Mouse (Mus musculus): ENCODE results near the gene Arl14. TPM values are rescaled to one million over a fixed set of nuclear protein-coding genes. Genes with fewer than 3 reads are reported as not detected.

The Arl14 gene
- polyA plus RNA-seq (2016; fragmentation: Nextera tagmentation; extraction: Ambion mirVana): not detected in 2 replicates

DNA sequence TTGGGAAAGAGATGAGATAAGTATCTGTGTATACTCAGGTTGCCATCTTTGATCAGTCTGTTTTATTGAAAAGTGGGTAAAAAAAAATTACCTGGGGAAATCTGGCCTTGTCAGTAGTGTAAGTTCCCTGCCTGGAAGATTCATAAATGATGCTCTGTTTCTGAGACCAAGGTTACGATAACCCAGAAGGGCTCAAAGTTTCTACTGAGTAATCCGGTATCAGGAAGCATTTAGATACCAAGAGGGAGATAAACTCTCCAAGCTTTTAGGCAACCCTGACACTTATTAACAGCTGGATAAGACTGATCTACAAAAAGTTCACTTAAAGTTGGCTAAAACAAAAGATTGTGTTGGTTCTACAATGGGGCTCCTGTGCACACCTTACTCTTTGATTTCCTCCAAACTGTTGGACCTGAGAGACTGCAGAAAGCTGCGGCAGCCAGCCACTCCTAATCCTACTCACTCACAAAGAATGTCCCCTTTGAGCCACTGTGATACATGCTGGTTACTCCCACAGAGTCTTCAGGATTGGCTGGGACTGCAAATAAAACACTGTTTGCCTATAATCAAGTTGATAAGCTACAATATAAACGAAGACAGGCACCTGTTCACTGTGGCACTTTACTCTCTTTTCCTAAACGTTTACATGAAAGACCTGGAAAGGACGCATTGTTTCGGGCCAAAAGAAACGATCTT is at the start of gene Arl14:
Gene Arl14, plus strand, starts transcription at position 614 of the 696 bp plus-strand sequence.
- no peaks in the 10 kb centered on the region; the same call in 1 of the 2 replicates for H3K9me3 ChIP-seq (replicated peaks)
- no peak within 1 kb of the TSS for H3K27ac ChIP-seq
- no peaks in the 10 kb centered on the region for H3K27me3 ChIP-seq (replicated peaks)
- H3K4me1 ChIP-seq: no peaks in the 10 kb centered on the region
- H3K4me2 ChIP-seq: no peak within 1 kb of the TSS
- no peak within 1 kb of the TSS for H3K4me3 ChIP-seq
- no peak for ATAC-seq
- no peak within 1 kb of the TSS for H3K9ac ChIP-seq
- WGBS (ENCODE audit: insufficient replicate concordance): 65% methylated on average over 8 of the region's 8 CpGs
- no peaks in the 10 kb centered on the region for H3K36me3 ChIP-seq

DNA sequence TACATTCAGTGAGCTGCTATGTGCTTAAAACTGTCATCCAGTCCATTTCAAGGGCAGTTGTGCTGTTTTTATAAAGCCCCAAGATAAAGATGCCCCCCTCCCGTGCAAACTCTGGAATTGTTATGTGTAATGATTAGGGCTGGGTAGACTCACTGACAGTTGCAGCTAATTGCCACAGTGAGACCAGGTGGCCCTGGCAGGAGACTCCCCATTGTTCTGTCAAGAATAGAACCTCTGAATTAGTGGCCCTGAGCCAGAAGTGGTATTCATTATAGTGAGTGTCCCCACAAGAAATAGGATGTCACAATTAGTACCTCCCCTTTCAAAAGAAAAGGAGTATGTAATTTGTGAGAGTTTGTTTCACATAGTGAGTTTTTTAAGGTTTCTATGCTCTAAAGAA is 47.0 kb upstream of the Arl14 start:
- WGBS (ENCODE audit: insufficient replicate concordance): 48% methylated on average over 1 of the region's 1 CpGs
- Histone ChIP-seq H3K27me3 (replicated peaks) (no peaks in the 10 kb centered on the region), H3K4me2 (no peak overlapping the region), H3K36me3 (no peaks in the 10 kb centered on the region), H3K9ac (no peak overlapping the region), H3K27ac (no peak overlapping the region), H3K9me3 (replicated peaks) (no peaks in the 10 kb centered on the region), H3K4me3 (no peak overlapping the region), H3K4me1 (no peaks in the 10 kb centered on the region)
- no peak for ATAC-seq

DNA sequence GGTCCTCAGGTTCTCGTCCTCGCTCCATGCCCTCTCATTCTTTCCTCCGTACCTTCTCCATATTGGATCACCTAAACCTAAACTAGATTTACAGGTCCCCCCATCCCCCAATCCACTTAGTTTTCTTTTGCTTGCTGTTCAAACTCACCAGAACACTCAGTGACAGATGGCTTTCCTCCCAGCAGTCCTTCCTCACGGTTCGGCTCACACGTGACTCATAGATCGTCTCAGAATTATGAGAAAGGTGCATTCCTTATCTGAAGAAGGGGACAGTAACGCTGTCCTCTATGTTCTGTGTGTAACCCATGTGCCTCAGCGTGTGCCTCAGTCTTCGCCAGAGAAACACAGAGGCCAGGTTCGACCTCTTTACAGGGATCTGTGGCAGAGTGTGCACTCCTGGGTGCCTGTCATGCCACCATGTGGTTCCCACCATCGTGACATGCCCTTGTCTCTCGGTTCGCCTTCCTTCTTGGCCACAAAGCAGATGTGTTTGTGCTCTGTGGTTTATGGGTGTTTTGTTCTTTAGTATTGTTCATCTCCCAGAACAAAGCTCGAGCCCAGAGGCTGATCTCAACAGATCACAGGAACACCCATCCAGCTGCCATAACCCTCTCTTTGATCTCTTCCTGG is 44.9 kb upstream of the Arl14 start:
- Histone ChIP-seq H3K4me2 (no peak overlapping the region), H3K9ac (no peak overlapping the region), H3K36me3 (no peaks in the 10 kb centered on the region), H3K27ac (no peak overlapping the region), H3K4me1 (no peaks in the 10 kb centered on the region), H3K9me3 (replicated peaks) (no peaks in the 10 kb centered on the region), H3K27me3 (replicated peaks) (no peaks in the 10 kb centered on the region), H3K4me3 (no peak overlapping the region)
- no peak for ATAC-seq
- 75% methylated on average over 15 of the region's 15 CpGs for WGBS (ENCODE audit: insufficient replicate concordance)

DNA sequence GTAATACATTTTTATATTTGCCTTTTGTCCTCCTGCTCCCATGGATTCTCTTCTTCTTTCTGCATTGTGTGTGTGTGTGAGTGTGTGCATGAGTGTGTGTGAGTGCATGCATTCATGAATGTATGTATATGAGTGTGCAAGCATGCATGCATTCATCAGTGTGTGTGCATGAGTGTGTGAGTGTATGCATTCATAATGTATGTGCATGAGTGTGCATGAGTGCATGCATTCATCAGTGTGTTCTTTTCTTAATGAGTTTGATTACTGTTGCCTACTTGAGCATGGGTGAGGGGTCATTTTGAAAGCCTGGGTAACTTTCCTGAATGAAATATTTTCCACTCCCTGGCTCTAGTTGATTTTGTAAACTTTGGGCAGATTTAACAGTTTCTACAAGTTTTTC is 44.3 kb upstream of the Arl14 start:
- Histone ChIP-seq H3K4me1 (no peaks in the 10 kb centered on the region), H3K27me3 (replicated peaks) (no peaks in the 10 kb centered on the region), H3K27ac (no peak overlapping the region), H3K4me3 (no peak overlapping the region), H3K4me2 (no peak overlapping the region), H3K9me3 (replicated peaks) (no peaks in the 10 kb centered on the region), H3K36me3 (no peaks in the 10 kb centered on the region), H3K9ac (no peak overlapping the region)
- ATAC-seq: no peak

DNA sequence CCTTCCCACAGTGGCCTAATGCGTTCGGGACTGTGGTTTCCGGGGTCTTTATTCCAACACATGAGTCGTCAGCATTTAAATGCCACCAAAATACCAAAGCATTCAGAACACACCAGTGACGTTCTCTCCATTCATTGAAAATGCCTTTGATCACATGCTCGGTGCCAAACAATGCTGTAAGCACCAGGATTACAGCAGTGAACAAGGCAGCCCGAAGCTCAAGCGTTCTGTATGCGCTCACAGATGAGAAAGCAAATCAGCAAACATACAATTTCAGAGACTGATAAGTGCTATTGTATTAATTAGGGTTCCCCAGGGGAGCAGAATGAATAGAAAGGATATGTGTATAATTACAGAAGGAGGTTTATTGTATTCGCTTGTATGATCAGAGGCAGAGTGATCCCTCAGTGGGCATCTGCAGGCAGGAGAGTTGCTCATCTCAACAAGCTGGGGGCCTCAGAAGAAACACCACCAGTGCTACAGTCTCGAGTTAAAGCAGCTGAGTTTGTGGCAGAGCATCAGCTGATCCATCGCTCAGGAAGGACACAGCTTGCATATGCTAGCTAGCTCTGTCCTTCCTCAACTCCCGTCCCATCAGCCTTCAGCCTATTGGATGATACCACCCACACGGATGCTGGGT is 43.7 kb upstream of the Arl14 start:
- Histone ChIP-seq H3K9me3 (replicated peaks) (no peaks in the 10 kb centered on the region), H3K4me1 (no peaks in the 10 kb centered on the region), H3K4me2 (no peak overlapping the region), H3K36me3 (no peaks in the 10 kb centered on the region), H3K4me3 (no peak overlapping the region), H3K27ac (no peak overlapping the region), H3K27me3 (replicated peaks) (no peaks in the 10 kb centered on the region), H3K9ac (no peak overlapping the region)
- ATAC-seq: no peak
- whole genome bisulfite sequencing (ENCODE audit: insufficient replicate concordance): 67% methylated on average over 14 of the region's 14 CpGs

DNA sequence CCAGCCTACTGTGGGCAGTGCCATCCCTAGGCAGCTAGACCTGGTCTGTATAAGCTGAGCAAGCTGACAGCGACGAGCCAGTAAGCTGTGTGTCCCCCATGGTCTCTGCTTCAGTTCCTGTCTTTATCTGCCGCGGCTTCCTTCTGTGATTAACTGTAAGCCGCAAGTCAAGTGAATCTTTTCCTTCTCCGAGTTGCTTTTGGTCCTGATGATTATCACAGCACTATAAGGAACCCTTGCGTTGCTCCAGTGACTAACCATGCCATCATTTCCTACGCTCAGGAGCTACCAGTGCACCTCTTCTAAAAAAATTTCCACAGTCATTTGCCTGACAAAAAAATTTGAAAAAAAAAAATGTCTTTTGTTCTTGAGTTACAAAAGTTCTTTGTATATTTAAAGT is 40.7 kb upstream of the Arl14 start:
- H3K4me3 ChIP-seq: no peak overlapping the region
- H3K36me3 ChIP-seq: no peaks in the 10 kb centered on the region
- H3K27ac ChIP-seq: no peak overlapping the region
- no peak for ATAC-seq
- no peaks in the 10 kb centered on the region for H3K9me3 ChIP-seq (replicated peaks)
- 35% methylated on average over 8 of the region's 8 CpGs for WGBS (ENCODE audit: insufficient replicate concordance)
- H3K4me1 ChIP-seq: no peaks in the 10 kb centered on the region
- no peak overlapping the region for H3K9ac ChIP-seq
- H3K4me2 ChIP-seq: no peak overlapping the region
- no peaks in the 10 kb centered on the region for H3K27me3 ChIP-seq (replicated peaks)

DNA sequence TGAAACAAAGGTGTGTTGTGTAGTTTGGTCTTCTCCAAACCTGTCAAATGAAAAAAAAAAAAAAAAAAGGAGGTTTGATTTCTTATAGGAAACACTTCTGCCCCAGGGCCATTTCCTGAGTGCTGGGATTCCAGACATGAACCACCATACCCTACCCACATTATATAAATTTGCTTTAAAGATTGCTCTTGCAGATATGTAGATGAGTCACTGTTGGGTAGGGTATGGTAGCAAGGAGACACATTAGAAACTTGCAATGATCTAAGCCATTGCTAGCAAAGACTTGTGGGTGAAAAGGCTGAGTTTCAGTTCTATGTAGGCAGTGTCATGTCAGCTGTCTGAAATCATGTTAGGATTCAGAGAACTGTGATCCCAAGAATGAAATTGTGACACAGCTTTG is 40.0 kb upstream of the Arl14 start:
- no peaks in the 10 kb centered on the region for H3K36me3 ChIP-seq
- no peak overlapping the region for H3K4me2 ChIP-seq
- H3K4me1 ChIP-seq: no peaks in the 10 kb centered on the region
- no peak for ATAC-seq
- no peak overlapping the region for H3K4me3 ChIP-seq
- no peak overlapping the region for H3K9ac ChIP-seq
- no peaks in the 10 kb centered on the region for H3K27me3 ChIP-seq (replicated peaks)
- no peak overlapping the region for H3K27ac ChIP-seq
- H3K9me3 ChIP-seq (replicated peaks): no peaks in the 10 kb centered on the region

DNA sequence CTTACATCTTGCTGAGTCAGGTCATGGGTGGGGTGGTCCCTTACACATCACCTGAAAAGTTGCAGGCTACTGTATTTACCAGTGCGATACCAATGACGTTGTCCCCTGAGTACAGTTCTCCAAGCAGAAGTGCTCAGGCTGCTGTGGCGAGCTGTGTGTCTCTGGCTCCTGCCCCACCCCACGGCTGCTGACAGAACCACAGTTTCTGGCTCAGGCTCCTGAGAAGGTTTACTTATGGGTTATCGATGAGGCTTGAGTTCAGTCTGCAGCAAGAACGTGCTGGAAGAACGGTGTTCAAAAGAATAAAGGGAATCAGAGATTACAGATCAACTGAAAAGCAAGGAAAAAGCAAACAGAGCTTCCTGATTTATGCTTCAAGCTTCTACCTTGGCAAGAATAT is 37.0 kb upstream of the Arl14 start:
- Histone ChIP-seq H3K9me3 (replicated peaks) (no peaks in the 10 kb centered on the region), H3K4me3 (no peak overlapping the region), H3K4me2 (no peak overlapping the region), H3K27me3 (replicated peaks) (no peaks in the 10 kb centered on the region), H3K36me3 (no peaks in the 10 kb centered on the region), H3K4me1 (no peaks in the 10 kb centered on the region), H3K9ac (no peak overlapping the region), H3K27ac (no peak overlapping the region)
- ATAC-seq: no peak
- 61% methylated on average over 7 of the region's 7 CpGs for WGBS (ENCODE audit: insufficient replicate concordance)

DNA sequence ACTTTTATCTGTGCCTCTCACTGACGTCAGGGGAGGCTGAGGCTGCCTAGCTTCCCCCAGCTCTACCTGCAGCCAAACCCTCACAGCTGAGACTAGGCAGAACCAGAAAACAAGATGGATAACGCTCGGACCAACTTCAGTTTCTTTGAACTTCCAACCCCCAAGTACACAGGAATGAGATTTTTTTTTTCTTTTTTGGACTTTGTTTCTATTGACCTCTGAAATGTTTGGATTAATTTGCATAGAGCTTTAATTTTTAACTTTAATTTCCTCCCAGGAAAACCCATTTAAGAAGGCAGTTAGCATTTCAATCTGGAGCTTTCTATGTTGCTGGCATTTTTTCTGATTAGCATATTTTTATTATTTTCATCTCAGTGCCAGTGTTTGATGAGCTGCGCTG is 36.2 kb upstream of the Arl14 start:
- no peaks in the 10 kb centered on the region for H3K27me3 ChIP-seq (replicated peaks)
- ATAC-seq: no peak
- H3K4me1 ChIP-seq: no peaks in the 10 kb centered on the region
- no peak overlapping the region for H3K9ac ChIP-seq
- H3K4me3 ChIP-seq: no peak overlapping the region
- H3K4me2 ChIP-seq: no peak overlapping the region
- no peaks in the 10 kb centered on the region for H3K36me3 ChIP-seq
- no peaks in the 10 kb centered on the region for H3K9me3 ChIP-seq (replicated peaks)
- 54% methylated on average over 4 of the region's 4 CpGs for WGBS (ENCODE audit: insufficient replicate concordance)
- H3K27ac ChIP-seq: no peak overlapping the region

DNA sequence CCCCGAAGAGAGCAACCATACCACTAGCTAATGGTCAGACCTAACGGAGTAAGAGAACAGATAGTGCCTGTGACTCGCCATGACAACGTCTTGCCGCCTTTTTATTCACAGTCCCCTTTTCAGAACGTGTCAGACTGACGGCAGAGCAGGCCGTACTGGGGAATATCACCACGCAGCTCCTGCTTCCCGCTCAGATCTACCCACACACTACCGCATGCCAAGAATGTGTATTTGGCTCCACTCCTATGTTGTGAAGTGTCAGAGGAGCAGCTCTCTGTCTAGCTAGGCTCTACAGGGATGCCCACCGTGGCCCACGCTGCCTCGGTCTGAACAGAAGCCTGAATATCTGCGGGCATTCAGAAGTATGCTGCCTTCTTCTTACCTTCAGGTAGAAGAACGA is 35.6 kb upstream of the Arl14 start:
- Histone ChIP-seq H3K4me2 (no peak overlapping the region), H3K27me3 (replicated peaks) (no peaks in the 10 kb centered on the region), H3K9me3 (replicated peaks) (no peaks in the 10 kb centered on the region), H3K4me1 (no peaks in the 10 kb centered on the region), H3K4me3 (no peak overlapping the region), H3K9ac (no peak overlapping the region), H3K27ac (no peak overlapping the region), H3K36me3 (no peaks in the 10 kb centered on the region)
- 78% methylated on average over 16 of the region's 16 CpGs for whole genome bisulfite sequencing (ENCODE audit: insufficient replicate concordance)
- no peak for ATAC-seq

DNA sequence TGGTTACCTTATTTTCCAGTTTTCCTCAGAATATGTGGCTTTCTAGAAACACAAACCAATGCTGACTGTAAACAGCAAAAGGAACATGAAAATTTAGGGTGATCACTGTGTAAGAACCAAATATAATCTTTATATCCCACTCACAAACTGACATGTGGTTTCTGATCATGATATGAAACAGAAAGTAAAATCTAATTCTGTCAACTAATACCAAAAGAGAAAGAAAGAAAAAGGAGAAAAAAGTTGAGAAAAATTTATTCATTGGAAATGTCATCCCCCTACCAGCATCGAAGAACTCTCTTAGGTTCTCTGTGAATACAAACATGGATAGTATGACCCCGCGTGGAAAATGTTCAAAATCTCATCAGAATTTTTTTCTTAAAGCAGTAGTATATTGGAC is 29.2 kb upstream of the Arl14 start:
- no peak overlapping the region for H3K4me3 ChIP-seq
- no peaks in the 10 kb centered on the region for H3K9me3 ChIP-seq (replicated peaks)
- no peaks in the 10 kb centered on the region for H3K27me3 ChIP-seq (replicated peaks)
- H3K27ac ChIP-seq: no peak overlapping the region
- H3K4me1 ChIP-seq: no peaks in the 10 kb centered on the region
- no peak for ATAC-seq
- H3K9ac ChIP-seq: no peak overlapping the region
- 81% methylated on average over 3 of the region's 3 CpGs for WGBS (ENCODE audit: insufficient replicate concordance)
- no peak overlapping the region for H3K4me2 ChIP-seq
- H3K36me3 ChIP-seq: no peaks in the 10 kb centered on the region

DNA sequence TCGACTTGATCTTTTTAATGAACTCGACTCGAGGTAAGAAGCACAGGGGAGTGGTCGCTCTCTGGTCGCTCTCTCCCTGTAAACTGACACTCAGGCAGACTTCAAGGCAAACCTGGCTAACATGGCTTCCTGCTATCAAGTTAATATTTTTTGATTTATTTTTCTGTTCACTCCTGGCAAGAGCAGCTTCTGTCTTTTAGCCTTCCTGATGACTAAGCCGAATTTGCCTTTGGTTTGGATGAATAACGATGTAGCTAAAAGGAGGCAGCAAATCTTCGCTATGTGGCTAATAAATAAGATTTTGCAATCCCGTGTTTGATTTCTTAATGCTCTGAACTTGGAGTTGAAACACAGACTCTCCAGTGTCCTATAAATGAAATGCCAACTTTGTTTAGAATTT is 27.7 kb upstream of the Arl14 start:
- Histone ChIP-seq H3K27ac (no peak overlapping the region), H3K27me3 (replicated peaks) (no peaks in the 10 kb centered on the region), H3K4me3 (no peak overlapping the region), H3K4me2 (no peak overlapping the region), H3K9ac (no peak overlapping the region), H3K9me3 (replicated peaks) (no peaks in the 10 kb centered on the region), H3K4me1 (no peaks in the 10 kb centered on the region), H3K36me3 (no peaks in the 10 kb centered on the region)
- ATAC-seq: no peak
- WGBS (ENCODE audit: insufficient replicate concordance): 60% methylated on average over 9 of the region's 9 CpGs

Measured in liver, embryonic 12.5 days (tissue).